Mouse (Mus musculus): ENCODE results near the gene Krtap9-3.
"Not testable (repeated sequence)": the region's sequence is repeated elsewhere in the genome, so short reads cannot be mapped to it uniquely, and the experiment has no call there.

Gene Krtap9-3

GRCm38 (mm10) chr11:99597742-99598141 lies at the start of gene Krtap9-3:
Gene Krtap9-3, minus strand, starts transcription at chr11:99598105.
- not testable (repeated sequence) for DNase-seq (ENCODE audit: low spot score in 2 of 2)

- no peak for DNase-seq (ENCODE audit: low spot score in 2 of 2)
These were observed 48.5 kb upstream of the Krtap9-3 start for GRCm38 (mm10) chr11:99646444-99646843.

GRCm38 (mm10) chr11:99644351-99644750 lies 46.4 kb upstream of the Krtap9-3 start:
- no peak for DNase-seq (ENCODE audit: low spot score in 2 of 2)

- DNase-seq (ENCODE audit: low spot score in 2 of 2), result not testable (repeated sequence)
These were observed 45.8 kb upstream of the Krtap9-3 start, which contains the start of gene Krtap4-7 for GRCm38 (mm10) chr11:99643635-99644139. Gene Krtap4-7, minus strand, starts transcription at chr11:99644089.

GRCm38 (mm10) chr11:99640926-99641325 lies 43.0 kb upstream of the Krtap9-3 start:
- DNase-seq (ENCODE audit: low spot score in 2 of 2), result no peak

- no peak for DNase-seq (ENCODE audit: low spot score in 2 of 2)
These were observed 39.2 kb upstream of the Krtap9-3 start for GRCm38 (mm10) chr11:99637086-99637485.

- no peak for DNase-seq (ENCODE audit: low spot score in 2 of 2)
These were observed 36.8 kb upstream of the Krtap9-3 start, which contains the start of gene Krtap4-2 for GRCm38 (mm10) chr11:99634653-99635134. Gene Krtap4-2, minus strand, starts transcription at chr11:99635084.

DNA sequence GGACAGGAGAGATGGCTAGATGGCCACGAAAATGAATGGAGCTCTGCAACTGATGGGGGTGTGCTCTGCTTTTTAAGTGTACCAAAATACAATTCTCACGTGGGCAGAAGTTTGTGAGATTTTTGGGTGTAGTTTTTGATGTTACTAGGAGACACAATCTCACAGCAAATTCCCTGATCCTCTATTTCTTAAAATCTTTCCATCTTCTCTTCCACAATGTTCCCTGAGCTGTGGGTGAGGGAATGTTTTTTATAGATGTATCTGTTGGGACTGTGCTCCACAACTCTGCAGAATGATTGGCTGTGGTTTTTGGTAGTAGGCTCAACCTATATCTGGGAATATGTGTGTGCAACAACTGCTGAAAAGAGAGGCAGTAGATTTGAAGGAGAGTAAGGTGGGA lies 35.4 kb upstream of the Krtap9-3 start:
- no peak for DNase-seq (ENCODE audit: low spot score in 2 of 2)

DNA sequence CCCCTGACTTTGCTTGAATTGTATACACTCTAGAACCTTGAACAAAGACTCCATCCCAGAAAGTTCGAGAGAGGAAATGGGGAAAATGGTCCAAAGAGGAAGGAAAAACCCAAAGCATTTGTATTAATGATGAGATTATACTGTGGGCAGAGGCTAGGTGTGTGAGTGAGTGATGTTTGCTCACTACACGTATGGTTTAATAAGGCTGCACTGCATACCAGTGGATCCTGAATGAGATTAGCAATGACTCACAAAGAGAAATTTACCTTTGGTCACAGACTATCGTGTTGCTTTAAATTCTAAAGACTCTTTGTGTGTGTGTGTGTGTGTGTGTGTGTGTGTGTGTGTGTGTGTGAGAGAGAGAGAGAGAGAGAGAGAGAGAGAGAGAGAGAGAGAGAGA lies 33.0 kb upstream of the Krtap9-3 start:
- no peak for DNase-seq (ENCODE audit: low spot score in 2 of 2)

DNA sequence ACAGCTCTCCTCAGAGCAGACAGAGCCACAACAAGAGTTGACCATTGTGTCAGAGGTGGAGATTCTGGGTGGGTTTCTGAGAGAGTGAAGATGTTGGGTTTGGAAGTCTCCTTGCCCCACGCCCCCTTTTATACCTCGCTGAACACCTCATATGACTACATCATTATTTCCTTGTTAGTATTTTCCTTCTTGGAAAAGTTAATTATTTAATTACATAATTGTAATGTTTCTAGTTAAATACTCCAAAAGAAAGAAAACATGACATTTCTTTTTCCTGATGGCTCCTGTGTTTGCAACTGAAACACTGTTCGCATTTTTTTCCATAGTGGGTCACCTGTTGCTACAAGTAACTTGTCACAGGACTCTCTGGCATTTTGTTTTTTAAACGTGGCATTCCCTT lies 30.2 kb upstream of the Krtap9-3 start, which contains the start of gene Krtap4-1:
Gene Krtap4-1, minus strand, starts transcription at position 101 of the 400 bp plus-strand sequence.
- DNase-seq (ENCODE audit: low spot score in 2 of 2), result no peak

GRCm38 (mm10) chr11:99620335-99620734 lies 22.4 kb upstream of the Krtap9-3 start, which contains the start of gene Gm11562:
Gene Gm11562, minus strand, starts transcription at chr11:99620435.
- DNase-seq (ENCODE audit: low spot score in 2 of 2), result no peak

GRCm38 (mm10) chr11:99614796-99615363 lies 17.0 kb upstream of the Krtap9-3 start, which contains the start of gene Krtap2-4:
Gene Krtap2-4, minus strand, starts transcription at chr11:99614846.
- no peak for DNase-seq (ENCODE audit: low spot score in 2 of 2)

- not testable (repeated sequence) for DNase-seq (ENCODE audit: low spot score in 2 of 2)
These were observed 12.2 kb upstream of the Krtap9-3 start, which contains the start of gene Gm11937 for GRCm38 (mm10) chr11:99610089-99610488. Gene Gm11937, minus strand, starts transcription at chr11:99610189.

DNA sequence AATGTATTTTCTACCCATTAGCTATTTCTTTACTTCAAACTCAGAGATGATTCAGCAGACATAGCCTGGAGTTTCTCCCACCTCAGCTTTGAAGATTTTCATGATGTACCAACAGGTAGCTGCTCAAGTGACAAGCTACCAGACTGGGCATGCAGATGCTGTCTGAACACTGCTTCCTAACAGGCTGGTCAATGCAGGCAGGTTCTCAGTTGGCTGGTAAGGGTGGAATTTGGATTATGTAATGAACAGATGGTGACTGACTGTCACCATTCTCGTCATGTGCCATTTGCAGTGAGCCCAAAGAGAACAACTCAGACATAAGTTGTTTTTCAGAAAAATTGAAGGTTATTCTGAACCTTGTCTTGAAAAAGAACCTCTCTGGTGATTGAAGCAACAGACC lies 11.2 kb upstream of the Krtap9-3 start:
- DNase-seq (ENCODE audit: low spot score in 2 of 2), result no peak

DNA sequence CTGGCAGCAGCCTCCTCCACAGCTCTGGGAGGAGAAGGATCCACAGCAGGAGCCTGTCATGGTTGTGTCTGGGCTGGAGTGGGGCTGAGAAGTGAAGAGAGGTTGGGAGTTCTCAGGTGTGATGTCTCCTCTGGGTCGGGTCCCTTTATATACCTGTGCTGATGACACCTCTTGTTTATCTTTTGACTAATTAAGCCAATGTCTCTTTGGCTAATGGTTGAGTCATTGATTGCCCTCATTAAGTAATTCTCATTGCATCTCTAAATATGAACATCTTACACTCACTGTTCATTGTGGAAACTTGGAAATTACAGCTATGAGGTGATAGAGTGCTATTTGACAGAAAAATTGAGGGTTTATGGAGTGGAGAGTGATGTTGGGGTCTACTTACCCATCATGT lies 5.3 kb upstream of the Krtap9-3 start, which contains the start of gene Gm11938:
Gene Gm11938, minus strand, starts transcription at position 101 of the 400 bp plus-strand sequence.
- not testable (repeated sequence) for DNase-seq (ENCODE audit: low spot score in 2 of 2)

DNA sequence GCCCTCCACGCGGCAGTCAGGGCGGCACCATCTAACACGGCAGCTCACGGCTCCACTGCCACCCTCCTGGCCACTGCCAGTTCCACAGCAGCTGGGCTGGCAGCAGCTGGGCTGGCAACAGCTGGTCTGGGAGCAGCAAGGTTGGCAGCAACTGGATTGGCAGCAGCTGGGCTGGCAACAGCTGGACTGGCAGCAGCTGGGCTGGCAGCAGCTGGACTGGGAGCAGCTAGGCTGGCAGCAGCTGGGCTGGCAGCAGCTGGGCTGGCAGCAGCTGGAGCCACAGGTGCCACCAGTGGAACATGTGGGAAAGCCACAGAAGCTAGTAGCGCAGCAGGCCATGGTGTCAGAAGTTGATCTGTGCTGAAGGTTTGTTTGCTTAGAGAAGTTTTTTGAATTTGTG lies 6.9 kb downstream of the Krtap9-3 start, which contains the start of gene Krtap1-3:
Gene Krtap1-3, minus strand, starts transcription at position 359 of the 400 bp plus-strand sequence.
- DNase-seq (ENCODE audit: low spot score in 2 of 2), result no peak

- no peak for DNase-seq (ENCODE audit: low spot score in 2 of 2)
These were observed 12.8 kb downstream of the Krtap9-3 start for GRCm38 (mm10) chr11:99585096-99585495.

DNA sequence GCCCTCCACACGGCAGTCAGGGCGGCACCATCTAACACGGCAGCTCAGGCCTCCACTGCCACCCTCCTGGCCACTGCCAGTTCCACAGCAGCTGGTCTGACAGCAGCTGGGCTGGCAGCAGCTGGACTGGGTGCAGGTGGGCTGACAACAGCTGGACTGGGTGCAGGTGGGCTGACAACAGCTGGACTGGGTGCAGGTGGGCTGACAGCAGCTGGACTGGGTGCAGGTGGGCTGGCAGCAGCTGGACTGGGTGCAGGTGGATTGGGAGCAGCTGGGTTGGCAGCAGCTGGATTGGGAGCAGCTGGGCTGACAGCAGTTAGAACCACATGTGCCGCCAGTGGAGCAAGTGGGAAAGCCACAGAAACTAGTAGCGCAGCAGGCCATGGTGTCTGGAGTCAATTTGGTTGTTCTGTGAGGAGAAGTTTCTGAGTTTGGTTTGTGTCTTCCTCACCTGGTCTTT lies 14.6 kb downstream of the Krtap9-3 start, which contains the start of gene Krtap1-4:
Gene Krtap1-4, minus strand, starts transcription at position 410 of the 460 bp plus-strand sequence.
- DNase-seq (ENCODE audit: low spot score in 2 of 2), result no peak

DNA sequence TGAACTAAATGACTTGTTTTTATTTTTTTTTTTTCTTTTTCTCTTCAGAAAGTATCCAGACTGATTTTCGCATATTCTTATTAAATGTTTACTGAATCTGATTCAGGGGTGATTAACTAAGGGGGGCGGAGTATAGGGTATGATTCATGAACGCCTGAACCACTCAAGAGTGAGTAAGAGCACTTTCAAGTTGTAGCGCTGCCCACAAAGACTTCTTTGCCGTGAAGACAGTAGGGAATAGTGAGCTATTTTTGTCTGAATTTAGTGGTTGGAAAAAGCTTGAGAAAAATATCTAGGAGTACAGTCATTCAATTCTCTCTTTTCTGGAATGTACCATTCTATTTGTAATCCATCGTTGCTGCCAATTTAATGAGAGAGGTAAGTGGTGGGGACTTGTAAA lies 16.3 kb downstream of the Krtap9-3 start:
- no peak for DNase-seq (ENCODE audit: low spot score in 2 of 2)

GRCm38 (mm10) chr11:99581051-99581450 lies 16.9 kb downstream of the Krtap9-3 start:
- no peak for DNase-seq (ENCODE audit: low spot score in 2 of 2)

DNA sequence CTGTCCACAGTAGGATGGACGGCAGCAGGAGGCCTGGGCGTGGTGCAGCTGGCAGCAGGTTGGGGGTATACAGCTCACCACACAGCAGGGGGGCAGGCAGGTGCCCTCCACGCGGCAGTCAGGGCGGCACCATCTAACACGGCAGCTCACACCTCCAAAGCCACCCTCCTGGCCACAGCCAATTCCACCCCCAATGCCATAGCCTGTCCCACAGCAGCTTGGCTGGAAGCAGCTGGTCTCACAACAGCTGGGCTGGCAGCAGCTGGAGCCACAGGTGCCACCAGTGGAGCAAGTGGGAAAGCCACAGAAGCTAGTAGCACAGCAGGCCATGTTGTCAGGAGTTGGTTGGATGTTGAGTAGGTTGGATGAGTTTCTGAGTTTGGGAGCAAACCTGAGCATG lies 17.3 kb downstream of the Krtap9-3 start, which contains the start of gene Krtap1-5:
Gene Krtap1-5, minus strand, starts transcription at position 381 of the 400 bp plus-strand sequence.
- no peak for DNase-seq (ENCODE audit: low spot score in 2 of 2)

GRCm38 (mm10) chr11:99574106-99574505 lies 23.8 kb downstream of the Krtap9-3 start:
- peak in 1 of 2 experiments; percentile 28 for DNase-seq (ENCODE audit: low spot score in 2 of 2)

DNA sequence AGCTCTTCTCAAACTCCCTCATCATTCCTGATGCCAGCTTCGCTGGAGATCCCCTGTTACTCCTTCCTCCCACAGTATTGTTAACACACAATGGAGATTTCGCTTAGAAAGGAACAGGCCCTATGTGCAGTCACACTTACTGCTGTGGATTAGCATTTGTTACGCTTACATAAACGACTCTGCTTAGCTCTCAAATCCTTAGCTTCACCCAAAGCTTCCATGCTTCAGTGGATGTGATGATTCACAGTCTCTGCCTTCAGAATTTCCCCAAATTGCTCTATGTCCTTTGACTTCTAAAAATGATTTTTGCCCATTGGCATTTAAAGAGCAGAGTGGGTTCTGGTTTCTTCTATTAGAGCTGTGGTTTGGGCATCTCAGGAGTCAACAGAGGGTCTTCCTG lies 24.7 kb downstream of the Krtap9-3 start:
- DNase-seq (ENCODE audit: low spot score in 2 of 2), result no peak

Measured in spleen, postnatal 14 days (tissue).